Mouse (Mus musculus): ENCODE data around the gene Mtr.

GRCm38 (mm10) chr13:12146402-12146801 lies 111.5 kb downstream of the Mtr start:
- TF ChIP-seq CTCF (conservative IDR thresholded peaks at IDR 0.05; ENCODE audit: low read length) (no peak), POU5F1 (IDR thresholded peaks at IDR 0.05; ENCODE audit: borderline replicate concordance, low read length) (no peak), NANOG (IDR thresholded peaks at IDR 0.05; ENCODE audit: borderline replicate concordance, low read length) (no peak)
